Mouse (Mus musculus) MEL (cell line): ENCODE measurements around the gene Zic1. TPM values are rescaled to one million over a fixed set of nuclear protein-coding genes. Genes with fewer than 3 reads are reported as not detected.

Experiments used
- DNase-seq: peaks from one replicate; pipeline ENCODE4 v3.0.0; 2011; ENCODE audit warnings: low read depth, low spot score
- H3K27ac ChIP-seq: 2 replicates; pipeline ENCODE4 v1.5.1; 2012; ENCODE audit warnings: low read depth, mild to moderate bottlenecking, control low read depth, low read length, moderate library complexity; ENCODE audit not compliant: control insufficient read depth
- H3K27me3 ChIP-seq, 2 experiments: fragments of 150-350 bp in 1 of 2; sonication (generic) in 1 of 2; 2 replicates each; pipeline ENCODE4 v1.6.1; 2012; ENCODE audit warnings: low read length in 2 of 2, mild to moderate bottlenecking in 2 of 2, improper control_type of control experiment in 1 of 2, moderate library complexity in 1 of 2; ENCODE audit not compliant: insufficient read depth in 2 of 2, control insufficient read depth in 1 of 2
- H3K36me3 ChIP-seq, 2 experiments: 2 replicates each; pipeline ENCODE4 v1.6.1; 2012 to 2014; ENCODE audit warnings: low read length in 2 of 2, improper control_type of control experiment in 1 of 2, inconsistent platforms in 1 of 2, mild to moderate bottlenecking in 1 of 2; ENCODE audit not compliant: insufficient read depth in 2 of 2, control insufficient read depth in 1 of 2
- H3K4me1 ChIP-seq, 2 experiments: fragments of 150-350 bp in 1 of 2; sonication (generic) in 1 of 2; 2 replicates each; pipeline ENCODE4 v1.6.1; 2012; ENCODE audit warnings: low read length in 2 of 2, improper control_type of control experiment in 1 of 2, mild to moderate bottlenecking in 1 of 2; ENCODE audit not compliant: insufficient read depth in 2 of 2, control insufficient read depth in 1 of 2
- H3K4me3 ChIP-seq, 2 experiments: fragments of 150-350 bp in 1 of 2; sonication (generic) in 1 of 2; 2 replicates each; pipeline ENCODE4 v1.5.1; 2012; ENCODE audit warnings: low read depth in 2 of 2, low read length in 2 of 2, mild to moderate bottlenecking in 2 of 2, moderate library complexity in 2 of 2, control low read depth in 1 of 2, improper control_type of control experiment in 1 of 2; ENCODE audit not compliant: control insufficient read depth in 1 of 2, insufficient read depth in 1 of 2
- H3K79me2 ChIP-seq: 2 replicates; pipeline ENCODE4 v1.6.1; 2012; ENCODE audit warnings: mild to moderate bottlenecking, low read length, moderate library complexity; ENCODE audit not compliant: control insufficient read depth, poor library complexity, insufficient read depth
- H3K9ac ChIP-seq: 2 replicates; pipeline ENCODE4 v1.6.1; 2012; ENCODE audit warnings: low read depth, mild to moderate bottlenecking, control low read depth, low read length, moderate library complexity; ENCODE audit not compliant: control insufficient read depth, poor library complexity, severe bottlenecking
- H3K9me3 ChIP-seq: fragments of 150-350 bp; sonication (generic); replicated peaks from 2 replicates; pipeline ENCODE4 v1.6.1; 2012; ENCODE audit warnings: mild to moderate bottlenecking, low read length, improper control_type of control experiment, moderate library complexity; ENCODE audit not compliant: insufficient read depth
- BHLHE40 ChIP-seq: IDR thresholded peaks from 2 replicates; pipeline ENCODE4 v1.6.1; 2012; ENCODE audit warnings: low read depth, mild to moderate bottlenecking, inconsistent platforms, low read length, improper control_type of control experiment, borderline replicate concordance
- CHD2 ChIP-seq: IDR thresholded peaks from 2 replicates; pipeline ENCODE4 v1.6.1; 2011; ENCODE audit warnings: low read length, improper control_type of control experiment
- E2F4 ChIP-seq: IDR thresholded peaks from 2 replicates; pipeline ENCODE4 v1.6.1; 2011; ENCODE audit warnings: low read depth, low read length, improper control_type of control experiment, borderline replicate concordance
- EP300 ChIP-seq, 2 experiments: IDR thresholded peaks; 2 replicates each; pipeline ENCODE4 v1.6.1; 2011; ENCODE audit warnings: improper control_type of control experiment in 2 of 2, low read length in 2 of 2, low read depth in 1 of 2, mild to moderate bottlenecking in 1 of 2
- JUND ChIP-seq: IDR thresholded peaks from 2 replicates; pipeline ENCODE4 v1.6.1; 2011; ENCODE audit warnings: low read depth, mild to moderate bottlenecking, improper control_type of control experiment, low read length
- KAT2A ChIP-seq: conservative IDR thresholded peaks from 2 replicates; pipeline ENCODE4 v1.6.1; 2012; ENCODE audit warnings: low read depth, low read length, improper control_type of control experiment, inconsistent platforms
- MAFK ChIP-seq: IDR thresholded peaks from 2 replicates; pipeline ENCODE4 v1.6.1; 2011; ENCODE audit warnings: low read depth, mild to moderate bottlenecking, low read length, improper control_type of control experiment, borderline replicate concordance
- MXI1 ChIP-seq: IDR thresholded peaks from 2 replicates; pipeline ENCODE4 v1.6.1; 2011; ENCODE audit warnings: mild to moderate bottlenecking, low read depth, low read length, improper control_type of control experiment
- MYC ChIP-seq: IDR thresholded peaks from 2 replicates; pipeline ENCODE4 v1.6.1; 2011; ENCODE audit warnings: low read depth, mild to moderate bottlenecking, low read length, improper control_type of control experiment, moderate library complexity
- NELFE ChIP-seq: IDR thresholded peaks from 2 replicates; pipeline ENCODE4 v1.6.1; 2011; ENCODE audit warnings: low read depth, low read length, improper control_type of control experiment
- SMC3 ChIP-seq: IDR thresholded peaks from 2 replicates; pipeline ENCODE4 v1.6.1; 2011; ENCODE audit warnings: low read depth, low read length, improper control_type of control experiment
- USF2 ChIP-seq, 2 experiments: IDR thresholded peaks; 2 replicates each; pipeline ENCODE4 v1.6.1; 2011 to 2012; ENCODE audit warnings: improper control_type of control experiment in 2 of 2, low read length in 2 of 2, borderline replicate concordance in 1 of 2, inconsistent platforms in 1 of 2, low read depth in 1 of 2, mild to moderate bottlenecking in 1 of 2; ENCODE audit not compliant: insufficient read depth in 1 of 2
- ZC3H11A ChIP-seq: IDR thresholded peaks from 2 replicates; pipeline ENCODE4 v1.6.1; 2012; ENCODE audit warnings: low read depth, mild to moderate bottlenecking, inconsistent platforms, low read length, improper control_type of control experiment
- ZNF384 ChIP-seq: IDR thresholded peaks from 2 replicates; pipeline ENCODE4 v1.6.1; 2012; ENCODE audit warnings: low read depth, mild to moderate bottlenecking, inconsistent platforms, low read length, improper control_type of control experiment
- polyA plus RNA-seq, 2 experiments: library from polyadenylated mRNA; stranded (reverse) in 1 of 2; unstranded in 1 of 2; fragments of >175 nt in 1 of 2; fragments of >200 nt in 1 of 2; gene quantifications; 2 replicates each; pipeline versions ENCODE4 v1.2.1 to v1.2.4; 2012; ENCODE audit warnings: low replicate concordance in 2 of 2, low read depth in 1 of 2; ENCODE audit not compliant: insufficient read length in 2 of 2, insufficient read depth in 1 of 2, missing spikeins in 1 of 2
- total RNA-seq: library from RNA; depleted of rRNA; stranded (reverse); fragments of 300-350 nt; gene quantifications from 2 replicates; pipeline ENCODE4 v1.2.3, GENCODE M21; 2012; rRNA removed

Gene Zic1
- total RNA-seq (0.03 TPM in 1 of 2 replicates, not detected in the other), polyA plus RNA-seq (not detected)

GRCm38 (mm10) chr9:91365664-91366063, at the start of gene Zic1:
Zic1 (minus strand) TSS chr9:91365810.
- no peak within 1 kb of the TSS for H3K27ac ChIP-seq
- H3K36me3 ChIP-seq: no peaks in the 10 kb centered on the region
- no peak within 1 kb of the TSS for H3K9ac ChIP-seq
- H3K27me3 ChIP-seq: no peaks in the 10 kb centered on the region
- H3K4me1 ChIP-seq: no peaks in the 10 kb centered on the region
- no peaks in the 10 kb centered on the region for H3K79me2 ChIP-seq
- no peaks in the 10 kb centered on the region for H3K9me3 ChIP-seq
- no peak for DNase-seq
- no peak within 1 kb of the TSS for H3K4me3 ChIP-seq
- TF ChIP-seq CHD2: no peak
- no peak for TF ChIP-seq JUND
- no peak for TF ChIP-seq BHLHE40
- TF ChIP-seq KAT2A: no peak
- no peak for TF ChIP-seq SMC3
- no peak for TF ChIP-seq E2F4
- no peak for TF ChIP-seq MAFK
- TF ChIP-seq ZC3H11A: no peak
- no peak for TF ChIP-seq MYC
- TF ChIP-seq, all 39 proteins: peak for 0

- no peaks in the 10 kb centered on the region for H3K36me3 ChIP-seq
- TF ChIP-seq NELFE (no peak), USF2 (IDR thresholded peaks at IDR 0.05; ENCODE audit: borderline replicate concordance in 1 of 2, insufficient read depth in 1 of 2, low read depth in 1 of 2, low read length in 2 of 2) (no peak), ZC3H11A (no peak), EP300 (IDR thresholded peaks at IDR 0.05; ENCODE audit: low read depth in 1 of 2, low read length in 2 of 2) (no peak), ZNF384 (no peak), CHD2 (no peak), MXI1 (no peak), KAT2A (no peak)
- H3K27ac ChIP-seq: no peak overlapping the region
- no peak overlapping the region for H3K9ac ChIP-seq
- H3K4me3 ChIP-seq: no peak overlapping the region
- no peaks in the 10 kb centered on the region for H3K79me2 ChIP-seq
- no peaks in the 10 kb centered on the region for H3K4me1 ChIP-seq
- H3K27me3 ChIP-seq: no peaks in the 10 kb centered on the region
- no peak for DNase-seq
- H3K9me3 ChIP-seq: no peaks in the 10 kb centered on the region
Measured at GRCm38 (mm10) chr9:91414007-91414661, 48.5 kb upstream of the Zic1 start.
